Mouse (Mus musculus) lung, adult 2 months (tissue): Measurements from ENCODE around the gene Atp6v1e2.

Experiments used
- CTCF ChIP-seq: fragments of 200-500 bp; IDR thresholded peaks from 2 replicates; pipeline ENCODE4 v1.5.1; 2011; ENCODE audit warnings: mild to moderate bottlenecking, low read length, control low read depth; ENCODE audit not compliant: insufficient read depth
- POLR2A ChIP-seq: fragments of 200-500 bp; IDR thresholded peaks from 2 replicates; pipeline ENCODE4 v1.6.1; 2011; ENCODE audit warnings: low read depth, mild to moderate bottlenecking, control low read depth, low read length, borderline replicate concordance; ENCODE audit errors: extremely low read depth

DNA sequence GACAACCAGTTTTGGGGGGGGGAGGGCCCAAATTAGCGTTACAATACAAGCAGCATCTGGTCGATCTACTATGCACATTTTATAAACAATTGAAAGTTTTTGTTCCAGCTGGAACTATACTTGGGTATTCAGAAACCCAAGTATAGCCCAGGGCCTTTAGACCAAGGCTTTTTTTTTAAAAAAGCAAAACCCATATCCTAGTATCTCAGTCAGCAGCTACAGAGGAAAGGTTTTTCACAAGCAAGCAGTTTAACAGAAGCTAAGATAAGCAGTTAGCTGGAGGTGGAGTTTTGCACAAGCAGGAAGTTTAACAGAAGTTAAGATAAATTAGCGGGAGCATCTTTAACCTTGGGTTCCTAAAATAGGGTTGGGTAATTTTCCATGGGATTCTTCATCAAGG lies 20.9 kb downstream of the Atp6v1e2 start:
- TF ChIP-seq POLR2A (no peak), CTCF (no peak)
